Mouse (Mus musculus): ENCODE measurements around the gene Olfr187. TPM values are rescaled to one million over a fixed set of nuclear protein-coding genes. Genes with fewer than 3 reads are reported as not detected.
"Not testable (repeated sequence)": the region's sequence is repeated elsewhere in the genome, so short reads cannot be mapped to it uniquely, and the experiment has no call there.

Olfr187 gene
- not detected for total RNA-seq (2021)

DNA sequence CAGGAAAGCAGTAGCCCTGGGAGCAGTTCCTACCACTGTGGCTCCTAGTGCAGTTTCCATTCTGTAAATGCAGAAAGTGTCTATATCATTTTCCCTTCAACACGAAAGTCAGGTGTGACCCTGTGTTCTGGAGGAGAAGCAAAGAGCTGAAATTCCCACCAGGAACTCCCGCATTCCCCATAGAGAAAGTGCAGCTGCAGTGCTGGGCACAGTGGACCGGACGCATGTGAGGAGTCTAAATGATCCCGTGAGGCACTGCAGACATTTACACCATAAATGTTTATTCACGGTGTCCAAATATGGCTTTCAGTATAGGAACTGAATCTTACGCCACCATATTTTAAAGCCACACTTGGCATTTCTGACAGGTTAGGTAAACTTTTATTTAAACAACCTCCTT, at the start of gene Olfr187:
TSS of gene Olfr187 (minus strand) at position 58 of the 400 bp plus-strand sequence.
- intact Hi-C loops (cut with DNase I), result no loop called here
- no peak for DNase-seq (ENCODE audit: low spot score)

DNA sequence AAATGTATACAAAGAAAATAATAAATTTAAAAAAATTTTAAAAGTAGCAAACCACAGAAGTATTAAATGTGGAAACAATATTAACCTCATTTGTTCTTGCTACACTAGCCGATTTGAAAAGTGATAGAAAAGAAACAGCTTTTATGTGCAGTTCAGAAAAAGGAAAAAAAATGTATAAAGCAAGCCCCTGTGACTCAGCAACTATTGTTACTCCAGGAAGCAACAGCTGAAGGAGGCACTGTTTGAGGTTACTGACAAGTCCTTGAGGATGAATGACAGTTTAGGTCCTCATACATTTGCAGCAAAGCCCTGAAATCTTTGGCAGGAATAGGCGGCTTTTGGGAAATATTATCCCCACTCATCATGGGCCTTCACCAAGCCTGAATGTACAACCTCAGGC, 41.5 kb upstream of the Olfr187 start:
- intact Hi-C loops (cut with DNase I); DNase-seq (ENCODE audit: low spot score): not testable (repeated sequence)

DNA sequence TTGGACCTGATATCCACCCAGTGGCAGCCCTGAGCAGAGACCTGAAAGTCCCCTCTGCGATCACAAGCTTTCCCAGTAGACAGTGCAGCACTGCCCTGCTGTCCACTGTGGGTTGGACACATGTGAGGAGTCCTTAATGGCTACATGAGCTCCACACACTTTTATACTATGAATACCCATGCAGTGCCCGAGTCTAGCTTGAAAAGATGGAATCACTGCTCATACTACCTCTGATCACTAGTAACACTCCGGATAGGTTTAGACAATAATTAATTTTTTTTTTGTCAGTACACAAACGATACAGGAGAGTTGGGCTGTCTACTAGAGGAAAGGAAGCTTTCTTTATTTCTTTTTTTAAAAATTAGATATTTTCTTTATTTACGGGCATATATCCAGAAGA, 38.3 kb upstream of the Olfr187 start, which contains the start of gene Olfr190:
TSS of gene Olfr190 (minus strand) at position 101 of the 400 bp plus-strand sequence.
- no peak for DNase-seq (ENCODE audit: low spot score)
- intact Hi-C loops (cut with DNase I), result no loop called here

DNA sequence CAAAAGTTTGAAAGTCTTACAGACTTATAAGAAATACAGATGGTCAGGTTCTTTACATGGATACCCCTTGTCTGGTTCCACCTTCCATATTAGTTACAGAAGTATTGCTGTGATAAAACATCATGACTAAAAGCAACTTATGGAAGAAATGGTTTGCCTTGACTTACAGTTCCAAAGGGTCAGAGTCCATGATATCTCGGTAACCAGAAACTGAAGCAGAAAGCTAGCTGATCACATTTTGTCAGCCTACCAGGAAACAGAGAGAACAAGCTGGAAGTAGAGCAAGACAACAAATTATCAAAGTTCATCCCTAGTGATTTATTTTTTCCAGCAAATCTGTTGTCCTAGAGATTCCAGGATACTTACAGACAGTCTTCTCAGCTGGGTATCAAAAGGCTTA, 34.0 kb upstream of the Olfr187 start:
- DNase-seq (ENCODE audit: low spot score), result no peak
- intact Hi-C loops (cut with DNase I), result no loop called here

DNA sequence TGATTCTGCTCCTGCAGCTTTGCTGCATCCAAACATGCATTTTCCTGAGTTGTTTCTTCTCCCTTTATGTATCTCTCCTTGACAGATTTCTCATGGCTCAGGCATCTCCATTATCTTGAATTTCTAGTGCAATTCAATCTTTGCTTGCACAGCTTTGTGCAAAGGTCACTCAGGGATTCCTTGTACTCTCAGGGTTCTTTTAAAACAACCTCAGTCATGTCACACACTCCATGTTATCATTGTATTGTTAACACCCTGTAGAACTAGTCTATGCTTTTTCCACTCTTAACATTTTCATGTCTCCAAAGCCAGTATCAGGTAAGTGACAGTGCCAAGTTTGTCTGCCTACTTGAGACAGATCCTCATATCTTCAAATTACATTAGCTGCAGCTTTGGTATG, 32.2 kb upstream of the Olfr187 start:
- DNase-seq (ENCODE audit: low spot score), result no peak
- intact Hi-C loops (cut with DNase I), result no loop called here

DNA sequence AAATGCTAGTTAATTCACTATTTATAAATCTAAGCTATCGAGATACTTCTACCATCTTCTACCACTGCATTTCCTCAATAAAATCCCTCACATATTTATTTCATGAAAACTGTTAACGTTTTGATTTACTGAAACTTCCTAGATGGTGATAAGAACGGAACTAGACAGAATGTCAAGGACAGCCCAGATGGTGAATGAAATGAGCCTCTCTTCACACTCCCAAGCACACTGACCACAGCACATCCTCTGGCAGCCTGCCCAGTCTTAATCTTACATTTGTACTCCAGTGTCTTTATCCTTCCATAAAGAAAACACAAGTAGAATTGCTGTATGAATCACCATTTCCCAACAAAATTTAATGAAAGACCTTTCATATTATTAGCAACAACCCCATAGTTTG, 22.8 kb upstream of the Olfr187 start:
- intact Hi-C loops (cut with DNase I); DNase-seq (ENCODE audit: low spot score): not testable (repeated sequence)

DNA sequence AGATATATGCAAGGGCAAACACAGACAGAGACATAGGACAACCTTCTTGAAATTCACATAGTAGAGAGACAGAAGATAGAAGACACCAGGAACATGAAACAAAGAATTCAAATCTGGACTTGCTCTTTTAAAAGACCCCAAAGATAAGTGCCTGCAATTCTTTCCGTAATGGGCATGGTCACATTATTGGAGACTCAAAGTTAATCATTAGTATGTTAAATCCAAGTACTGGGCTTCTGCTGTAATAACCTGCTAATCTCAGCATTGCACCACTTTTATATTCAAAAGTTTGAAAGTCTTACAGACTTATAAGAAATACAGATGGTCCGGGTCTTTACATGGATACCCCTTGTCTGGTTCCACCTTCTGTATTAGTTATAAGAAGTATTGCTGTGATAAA, 9.7 kb upstream of the Olfr187 start:
- DNase-seq (ENCODE audit: low spot score), result not testable (repeated sequence)

DNA sequence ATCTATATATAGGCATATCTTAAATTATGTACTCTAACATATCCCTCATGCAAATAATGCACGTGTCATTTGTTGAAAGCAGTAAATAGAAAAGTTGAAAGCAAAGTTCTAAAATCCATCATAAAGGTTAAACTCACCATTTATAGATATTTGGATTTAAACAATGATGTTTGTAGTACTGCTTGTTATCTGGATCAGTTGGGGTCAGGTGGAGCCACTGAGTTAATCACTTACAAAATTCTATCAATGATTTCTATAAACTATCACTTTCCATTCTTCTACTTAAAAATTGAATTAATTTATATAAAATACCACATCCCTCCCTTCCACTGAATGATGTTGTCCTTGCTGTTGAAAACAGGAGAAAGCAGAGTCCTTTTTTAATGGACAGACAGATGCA, 9.3 kb upstream of the Olfr187 start:
- no peak for DNase-seq (ENCODE audit: low spot score)
- intact Hi-C loops (cut with DNase I), result no loop called here

More for the DNA sequence above, 9.7 kb upstream of the Olfr187 start:
- intact Hi-C loops (cut with DNase I), result not testable (repeated sequence)

DNA sequence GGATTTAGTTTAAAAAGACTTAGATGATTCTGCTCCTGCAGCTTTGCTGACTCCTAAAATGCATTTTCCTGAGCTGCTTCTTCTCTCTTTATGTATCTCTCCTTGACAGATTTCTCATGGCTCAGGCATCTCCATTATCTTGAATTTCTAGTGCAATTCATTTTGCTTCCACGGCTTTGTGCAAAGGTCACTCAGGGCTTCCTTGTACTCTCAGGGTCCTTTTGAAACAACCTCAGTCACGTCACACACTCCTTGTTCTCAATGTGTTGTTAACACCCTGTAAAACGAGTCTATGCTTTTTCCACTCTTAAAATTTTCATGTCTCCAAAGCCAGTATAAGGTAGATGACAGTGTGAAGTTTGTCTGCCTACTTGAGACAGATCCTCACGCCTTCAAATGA, 8.0 kb upstream of the Olfr187 start:
- DNase-seq (ENCODE audit: low spot score), result no peak
- intact Hi-C loops (cut with DNase I), result no loop called here

DNA sequence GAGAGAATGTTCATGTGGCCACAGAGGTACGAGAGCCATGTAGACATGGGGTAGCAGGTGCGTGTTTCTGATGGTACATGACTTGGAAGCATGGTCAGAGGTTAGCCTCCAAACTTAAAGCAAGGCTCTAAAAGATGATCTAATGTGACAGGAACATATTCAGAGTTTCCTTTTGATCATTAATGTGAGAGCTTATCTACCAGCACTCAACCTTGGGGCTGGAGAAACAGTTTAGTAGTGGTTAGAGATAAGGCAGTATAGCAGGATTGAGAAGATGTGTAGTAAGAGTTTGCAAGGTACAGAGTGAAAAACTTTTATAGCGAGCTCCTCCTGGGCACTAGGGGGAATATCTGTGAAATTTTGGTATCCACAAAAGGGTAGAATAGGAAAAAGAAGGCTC, 6.3 kb upstream of the Olfr187 start:
- no peak for DNase-seq (ENCODE audit: low spot score)
- intact Hi-C loops (cut with DNase I), result no loop called here

DNA sequence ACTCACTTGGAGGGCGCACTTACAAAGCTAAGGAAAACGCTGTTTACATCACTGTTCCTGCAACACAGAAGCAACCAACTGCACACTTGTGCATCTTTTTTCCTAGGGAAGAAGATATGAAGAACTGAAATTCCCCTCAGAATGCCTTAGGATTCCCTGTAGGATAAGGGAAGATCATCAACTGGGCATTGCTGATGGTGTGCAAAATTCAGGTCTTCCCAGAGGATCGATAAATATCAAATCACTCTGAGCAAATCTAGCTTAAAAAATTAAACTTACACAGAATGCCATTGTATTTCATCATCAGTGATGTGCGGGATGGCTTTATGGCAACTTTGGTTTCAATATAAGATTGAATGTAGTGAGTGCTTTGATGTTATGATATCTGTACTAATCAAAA, 9.4 kb downstream of the Olfr187 start, which contains the start of gene Olfr186:
TSS of gene Olfr186 (minus strand) at position 101 of the 400 bp plus-strand sequence.
- intact Hi-C loops (cut with DNase I), result no loop called here
- DNase-seq (ENCODE audit: low spot score), result no peak

DNA sequence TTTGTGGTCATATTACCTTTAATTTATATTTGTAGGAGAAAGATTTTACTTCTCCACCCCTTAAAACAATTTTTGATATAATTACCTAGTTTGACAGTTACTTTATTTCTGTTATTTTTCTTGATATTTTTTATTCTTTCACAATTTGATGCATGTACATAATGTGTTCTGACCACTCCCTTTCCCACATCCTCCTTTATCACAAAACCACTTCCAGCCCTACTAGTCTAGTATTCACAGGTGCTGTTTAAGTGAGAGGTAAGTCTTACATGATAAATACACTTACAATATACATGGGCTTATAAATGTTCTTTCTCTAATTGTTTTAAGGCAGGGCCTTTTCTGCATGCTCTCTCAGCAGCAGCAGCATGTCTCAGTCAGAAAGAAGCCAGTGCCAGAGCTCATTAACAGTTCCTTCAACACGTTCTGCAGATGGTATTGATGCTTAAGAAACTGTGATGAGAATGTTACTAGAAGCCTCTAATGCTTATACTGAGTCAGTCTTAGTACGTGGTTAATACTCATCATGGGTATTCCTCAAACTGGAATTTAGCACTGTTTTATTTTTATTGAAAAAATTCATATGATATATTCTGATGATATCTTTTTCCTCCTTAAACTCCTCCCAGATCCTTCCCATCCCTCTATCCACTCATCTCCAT, 26.1 kb downstream of the Olfr187 start:
- intact Hi-C loops (cut with DNase I), result no loop called here
- DNase-seq (ENCODE audit: low spot score), result no peak

DNA sequence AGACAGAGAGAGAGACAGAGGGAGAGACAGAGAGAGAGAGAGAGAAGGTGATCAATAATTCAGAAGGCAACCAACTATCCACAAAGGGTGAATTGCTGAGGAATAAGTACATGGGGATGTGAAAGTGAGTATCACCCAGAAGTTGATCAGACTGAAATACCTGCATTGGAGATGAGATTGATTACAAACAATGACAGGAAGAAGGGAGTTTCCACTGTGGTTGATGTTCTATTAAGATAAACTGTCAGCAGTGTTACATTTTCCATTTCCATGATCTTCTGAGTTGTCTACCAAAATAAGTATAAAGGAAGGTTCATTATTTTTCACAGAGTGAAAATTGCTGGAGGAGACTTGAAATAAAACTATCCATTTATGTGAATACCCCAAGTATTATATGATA, 32.4 kb downstream of the Olfr187 start:
- no peak for DNase-seq (ENCODE audit: low spot score)
- intact Hi-C loops (cut with DNase I), result no loop called here

DNA sequence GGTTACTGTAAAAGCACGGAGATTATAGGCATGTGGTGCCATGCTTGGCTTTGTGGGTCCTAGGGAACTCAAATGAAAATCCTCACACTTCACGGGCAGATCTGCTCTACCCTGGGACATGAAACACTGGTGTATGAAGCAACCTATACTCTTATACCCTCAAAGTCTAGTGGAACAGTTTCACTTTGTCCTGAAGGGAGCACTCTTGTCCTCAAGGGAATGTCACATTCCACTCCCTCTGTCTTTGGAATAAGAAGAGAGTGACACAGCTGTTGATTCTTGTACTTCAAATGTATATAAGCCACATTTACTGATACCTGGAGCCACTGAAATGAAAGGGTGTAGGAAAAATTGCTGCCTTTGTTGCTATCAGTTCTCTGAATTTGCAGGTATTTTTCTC, 44.5 kb downstream of the Olfr187 start, which contains the start of gene Olfr183:
TSS of gene Olfr183 (plus strand) at position 301 of the 400 bp plus-strand sequence.
- no peak for DNase-seq (ENCODE audit: low spot score)
- intact Hi-C loops (cut with DNase I), result no loop called here

Other genes with a start within 250 kb of the Olfr187 start
- not detected for gene Olfr173, start 239.5 kb downstream of the Olfr187 start, total RNA-seq (2021)
- not detected for gene Olfr175-ps1, start 213.0 kb downstream of the Olfr187 start, total RNA-seq (2021)
- gene Olfr177, start 165.0 kb downstream of the Olfr187 start, total RNA-seq (2021), result not detected
- not detected for gene Olfr178, start 147.7 kb downstream of the Olfr187 start, total RNA-seq (2021)
- gene Olfr181, start 111.0 kb downstream of the Olfr187 start, total RNA-seq (2021), result not detected
- gene Olfr180, start 110.4 kb downstream of the Olfr187 start, total RNA-seq (2021), result not detected
- gene Olfr183, start 44.4 kb downstream of the Olfr187 start, total RNA-seq (2021), result not detected
- gene Olfr186, start 9.5 kb downstream of the Olfr187 start, total RNA-seq (2021), result not detected
- gene Olfr190, start 38.2 kb upstream of the Olfr187 start, total RNA-seq (2021), result not detected
- gene Olfr191, start 50.1 kb upstream of the Olfr187 start, total RNA-seq (2021), result not detected
- gene Olfr193, start 72.1 kb upstream of the Olfr187 start, total RNA-seq (2021), result not detected
- not detected for gene Olfr194, start 81.3 kb upstream of the Olfr187 start, total RNA-seq (2021)
- gene Olfr195, start 107.3 kb upstream of the Olfr187 start, total RNA-seq (2021), result not detected
- gene Olfr196, start 130.7 kb upstream of the Olfr187 start, total RNA-seq (2021), result not detected
- not detected for gene Olfr198, start 163.8 kb upstream of the Olfr187 start, total RNA-seq (2021)
- gene Olfr199, start 180.0 kb upstream of the Olfr187 start, total RNA-seq (2021), result not detected
- gene Olfr201, start 232.9 kb upstream of the Olfr187 start, total RNA-seq (2021), result not detected
- not detected for gene Olfr202, start 247.0 kb upstream of the Olfr187 start, total RNA-seq (2021)